Mouse (Mus musculus) heart, adult 2 months (tissue): ENCODE data around the gene Sept5.

Experiments used
- CTCF ChIP-seq: fragments of 200-600 bp; IDR thresholded peaks from 2 replicates; pipeline ENCODE4 v1.8.1; 2022; ENCODE audit warnings: antibody characterized with exemption, mild to moderate bottlenecking, moderate library complexity
- EP300 ChIP-seq: fragments of 200-500 bp; IDR thresholded peaks from 2 replicates; pipeline ENCODE4 v1.6.1; 2011; ENCODE audit warnings: low read depth, low read length, control low read depth; ENCODE audit not compliant: insufficient read depth
- POLR2A ChIP-seq: fragments of 200-500 bp; IDR thresholded peaks from 2 replicates; pipeline ENCODE4 v1.6.1; 2011; ENCODE audit warnings: mild to moderate bottlenecking, low read depth, low read length, control low read depth; ENCODE audit not compliant: insufficient read depth

- TF ChIP-seq CTCF (peak; percentile 41), EP300 (no peak), POLR2A (no peak)
Measured at GRCm38 (mm10) chr16:18679112-18679511, 49.4 kb upstream of the Sept5 start.
